Mouse (Mus musculus): ENCODE data around the gene Ascl5.

- no peak for TF ChIP-seq E2F4 (IDR thresholded peaks at IDR 0.05; ENCODE audit: borderline replicate concordance, low read depth, low read length)
- TF ChIP-seq MAX (IDR thresholded peaks at IDR 0.05; ENCODE audit: low read length): no peak
- TF ChIP-seq POLR2A (IDR thresholded peaks at IDR 0.05; ENCODE audit: control insufficient read depth in 1 of 2, insufficient read depth in 1 of 2, low read depth in 1 of 2, low read length in 2 of 2, poor library complexity in 1 of 2): no peak
- peak in 1 of 2 experiments; percentile 34; a peak in 1 of 4 replicates for TF ChIP-seq EP300 (IDR thresholded peaks at IDR 0.05; ENCODE audit: low read depth in 1 of 2, low read length in 2 of 2)
- no peak for TF ChIP-seq ZKSCAN1 (IDR thresholded peaks at IDR 0.05; ENCODE audit: low read depth, low read length)
- no peak for TF ChIP-seq TCF12 (IDR thresholded peaks at IDR 0.05; ENCODE audit: low read depth, low read length)
Measured at GRCm38 (mm10) chr1:136047894-136048293, 2.7 kb upstream of the Ascl5 start.

Data from MEL (cell line).